Mouse (Mus musculus): ENCODE results near the gene Ggnbp2.
A peak's percentile ranks its signal among the peaks of the same experiment; 100 is the strongest.

Ggnbp2 gene

GRCm38 (mm10) chr11:84822487-84822886 lies 48.1 kb downstream of the Ggnbp2 start:
- no peak for DNase-seq

GRCm38 (mm10) chr11:84821131-84821770 lies 49.4 kb downstream of the Ggnbp2 start:
- no peak for DNase-seq

- DNase-seq: peak; percentile 92
These were observed 51.5 kb downstream of the Ggnbp2 start, which contains the start of gene Mrm1 for GRCm38 (mm10) chr11:84818961-84819692. Mrm1 (minus strand) TSS chr11:84819515.

GRCm38 (mm10) chr11:84818085-84818960 lies 52.3 kb downstream of the Ggnbp2 start:
- DNase-seq: peak; percentile 80

- peak; percentile 56 for DNase-seq
These were observed 53.3 kb downstream of the Ggnbp2 start for GRCm38 (mm10) chr11:84817362-84817761.

- DNase-seq: peak; percentile 75
These were observed 56.7 kb downstream of the Ggnbp2 start for GRCm38 (mm10) chr11:84813724-84814510.

- no peak for DNase-seq
These were observed 66.2 kb downstream of the Ggnbp2 start for GRCm38 (mm10) chr11:84804373-84804772.

- DNase-seq: peak; percentile 75
These were observed 72.8 kb downstream of the Ggnbp2 start for GRCm38 (mm10) chr11:84797627-84798353.

GRCm38 (mm10) chr11:84797026-84797425 lies 73.6 kb downstream of the Ggnbp2 start:
- DNase-seq: no peak

- peak; percentile 85 for DNase-seq
These were observed 76.0 kb downstream of the Ggnbp2 start for GRCm38 (mm10) chr11:84794496-84795113.

GRCm38 (mm10) chr11:84793545-84793944 lies 77.1 kb downstream of the Ggnbp2 start:
- DNase-seq: no peak

GRCm38 (mm10) chr11:84790383-84790782 lies 80.2 kb downstream of the Ggnbp2 start:
- DNase-seq: no peak

Data from cerebellum, adult 9-10 months (tissue).